Mouse (Mus musculus) kidney, embryonic 15.5 days (tissue): ENCODE measurements at regions not wholly inside any gene's neighbourhood (a gene's known extent, or its start where the extent isn't known, plus 50 kb on each side); places are given as distances from the start of the nearest gene placed in this dataset.
A peak's percentile ranks its signal among the peaks of the same experiment; 100 is the strongest.

Source experiments
- ATAC-seq: fragments of 200-750 bp; cut with Nextera tagmentation; replicated peaks from 2 replicates; pipeline ENCODE4 v1.8.0; 2017; ENCODE audit warnings: moderate TSS enrichment; ENCODE audit not compliant: low FRiP score
- H3K27ac ChIP-seq: fragments of 300-500 bp; sonication (generic); 2 replicates; pipeline ENCODE4 v1.5.1; 2015; ENCODE audit warnings: mild to moderate bottlenecking, inconsistent platforms
- H3K27me3 ChIP-seq: fragments of 300-500 bp; sonication (generic); 2 replicates; pipeline ENCODE4 v1.6.1; 2015; ENCODE audit warnings: inconsistent platforms
- H3K36me3 ChIP-seq: fragments of 300-500 bp; sonication (generic); 2 replicates; pipeline ENCODE4 v1.6.1; 2015; ENCODE audit warnings: inconsistent platforms
- H3K4me1 ChIP-seq: fragments of 300-500 bp; sonication (generic); 2 replicates; pipeline ENCODE4 v1.6.1; 2015; ENCODE audit warnings: inconsistent platforms
- H3K4me2 ChIP-seq: fragments of 300-500 bp; sonication (generic); 2 replicates; pipeline ENCODE4 v1.6.1; 2015; ENCODE audit warnings: moderate library complexity, mild to moderate bottlenecking, inconsistent platforms
- H3K4me3 ChIP-seq: fragments of 300-500 bp; sonication (generic); replicated peaks from 2 replicates; pipeline ENCODE4 v1.5.1; 2015; ENCODE audit warnings: mild to moderate bottlenecking, inconsistent platforms
- H3K9ac ChIP-seq: fragments of 300-500 bp; sonication (generic); 2 replicates; pipeline ENCODE4 v1.6.1; 2015; ENCODE audit warnings: mild to moderate bottlenecking, inconsistent platforms
- H3K9me3 ChIP-seq: fragments of 300-500 bp; sonication (generic); replicated peaks from 2 replicates; pipeline ENCODE4 v1.6.1; 2016; ENCODE audit warnings: inconsistent platforms
- WGBS: fragments of 180-500 bp; shearing (Covaris S2); methylation state at CpG from one replicate; pipeline ENCODE4 v1.1.7; 2015; ENCODE audit warnings: mixed read lengths; 5-methylcytosine and 5-hydroxymethylcytosine counted together

DNA sequence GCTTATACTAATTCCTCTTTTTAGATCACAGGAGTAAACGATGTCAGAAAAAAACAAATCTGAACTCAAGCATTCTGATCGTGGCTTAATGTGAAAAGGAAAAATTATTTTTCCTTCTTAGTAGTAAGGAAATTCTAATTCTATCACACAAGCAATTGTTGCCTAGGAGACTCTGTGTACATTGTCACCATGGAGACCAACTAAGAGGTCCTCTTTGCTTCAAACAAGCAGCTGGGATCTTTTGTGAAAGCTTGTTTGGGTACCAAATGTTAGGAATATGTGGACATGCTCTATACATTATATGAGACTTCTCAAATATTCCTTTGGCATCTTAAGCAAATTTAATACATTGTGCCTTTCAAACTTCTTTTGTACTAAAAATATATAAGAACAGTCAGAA, 345.9 kb upstream of the Atp10a start:
- no peaks in the 10 kb centered on the region for H3K36me3 ChIP-seq
- no peaks in the 10 kb centered on the region for H3K9me3 ChIP-seq
- 86% methylated on average over 2 of the region's 2 CpGs for WGBS
- H3K9ac ChIP-seq = no peak overlapping the region
- ATAC-seq = no peak
- H3K27ac ChIP-seq = no peak overlapping the region
- H3K4me1 ChIP-seq = no peaks in the 10 kb centered on the region
- H3K4me2 ChIP-seq = no peak overlapping the region
- H3K27me3 ChIP-seq = no peaks in the 10 kb centered on the region
- no peak overlapping the region for H3K4me3 ChIP-seq

- H3K27me3 ChIP-seq = no peaks in the 10 kb centered on the region
- ATAC-seq = no peak
- H3K4me1 ChIP-seq = no peaks in the 10 kb centered on the region
- no peak overlapping the region for H3K4me3 ChIP-seq
- WGBS = 16% methylated on average over 1 of the region's 1 CpGs
- no peak overlapping the region for H3K27ac ChIP-seq
- H3K9ac ChIP-seq = no peak overlapping the region
- no peaks in the 10 kb centered on the region for H3K9me3 ChIP-seq
- no peak overlapping the region for H3K4me2 ChIP-seq
- no peaks in the 10 kb centered on the region for H3K36me3 ChIP-seq
Measured at GRCm38 (mm10) chr7:58322381-58322780, 333.6 kb upstream of the Atp10a start.

DNA sequence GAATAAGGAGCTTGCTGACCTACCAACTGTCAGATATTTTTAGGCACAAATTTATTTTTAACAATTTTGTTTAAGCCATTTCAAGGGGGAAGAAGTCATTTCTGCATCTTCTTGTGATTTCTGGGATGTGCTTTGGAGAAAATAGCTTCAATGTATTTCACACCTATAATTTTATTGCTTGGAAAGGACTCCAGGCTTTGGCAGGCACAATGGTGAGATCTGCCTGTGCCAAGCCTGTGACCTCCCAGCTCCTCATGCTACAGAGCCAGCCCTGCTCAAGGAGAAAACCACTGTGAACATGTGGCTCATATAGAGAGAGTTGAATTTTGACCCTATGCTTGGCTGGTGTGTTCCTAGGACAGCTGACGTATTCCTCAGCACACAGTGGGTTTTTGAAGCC, 288.6 kb upstream of the Atp10a start:
- WGBS = 53% methylated on average over 1 of the region's 1 CpGs
- H3K9me3 ChIP-seq = no peaks in the 10 kb centered on the region
- no peak for ATAC-seq
- no peaks in the 10 kb centered on the region for H3K36me3 ChIP-seq
- no peak overlapping the region for H3K4me2 ChIP-seq
- H3K4me3 ChIP-seq = no peak overlapping the region
- H3K27me3 ChIP-seq = no peaks in the 10 kb centered on the region
- H3K27ac ChIP-seq = no peak overlapping the region
- H3K9ac ChIP-seq = no peak overlapping the region
- no peaks in the 10 kb centered on the region for H3K4me1 ChIP-seq

GRCm38 (mm10) chr7:58383401-58383800, 272.6 kb upstream of the Atp10a start:
- Histone ChIP-seq H3K27me3 (no peaks in the 10 kb centered on the region), H3K4me3 (no peak overlapping the region), H3K4me2 (no peak overlapping the region), H3K36me3 (no peaks in the 10 kb centered on the region), H3K4me1 (no peaks in the 10 kb centered on the region), H3K9ac (no peak overlapping the region), H3K27ac (no peak overlapping the region), H3K9me3 (no peaks in the 10 kb centered on the region)
- no peak for ATAC-seq
- 73% methylated on average over 1 of the region's 1 CpGs for WGBS

- Histone ChIP-seq H3K36me3 (no peaks in the 10 kb centered on the region), H3K4me1 (no peaks in the 10 kb centered on the region), H3K9ac (no peak overlapping the region), H3K27ac (no peak overlapping the region), H3K4me3 (no peak overlapping the region), H3K4me2 (no peak overlapping the region), H3K27me3 (no peaks in the 10 kb centered on the region), H3K9me3 (no peaks in the 10 kb centered on the region)
- 63% methylated on average over 1 of the region's 1 CpGs for WGBS
- no peak for ATAC-seq
Measured at GRCm38 (mm10) chr7:58388326-58388725, 267.6 kb upstream of the Atp10a start.

GRCm38 (mm10) chr7:58392391-58393115, 263.4 kb upstream of the Atp10a start:
- Histone ChIP-seq H3K27ac (no peak overlapping the region), H3K9ac (no peak overlapping the region), H3K36me3 (no peaks in the 10 kb centered on the region), H3K4me1 (no peaks in the 10 kb centered on the region), H3K9me3 (no peaks in the 10 kb centered on the region), H3K27me3 (no peaks in the 10 kb centered on the region), H3K4me3 (no peak overlapping the region), H3K4me2 (no peak overlapping the region)
- 79% methylated on average over 4 of the region's 4 CpGs for WGBS
- ATAC-seq = no peak

- Histone ChIP-seq H3K36me3 (no peaks in the 10 kb centered on the region), H3K4me2 (peak overlapping the region; percentile 62), H3K27me3 (no peaks in the 10 kb centered on the region), H3K4me1 (0 out of 2 replicates have a peak, but pooled peaks cover 4% of the 10 kb centered on the region), H3K9me3 (no peaks in the 10 kb centered on the region), H3K9ac (peak overlapping the region; percentile 44), H3K4me3 (peak overlapping the region; percentile 63), H3K27ac (peak overlapping the region; percentile 92)
- ATAC-seq = no peak
- WGBS = 14% methylated on average over 6 of the region's 6 CpGs
Measured at GRCm38 (mm10) chr7:58397992-58398391, 258.0 kb upstream of the Atp10a start.

DNA sequence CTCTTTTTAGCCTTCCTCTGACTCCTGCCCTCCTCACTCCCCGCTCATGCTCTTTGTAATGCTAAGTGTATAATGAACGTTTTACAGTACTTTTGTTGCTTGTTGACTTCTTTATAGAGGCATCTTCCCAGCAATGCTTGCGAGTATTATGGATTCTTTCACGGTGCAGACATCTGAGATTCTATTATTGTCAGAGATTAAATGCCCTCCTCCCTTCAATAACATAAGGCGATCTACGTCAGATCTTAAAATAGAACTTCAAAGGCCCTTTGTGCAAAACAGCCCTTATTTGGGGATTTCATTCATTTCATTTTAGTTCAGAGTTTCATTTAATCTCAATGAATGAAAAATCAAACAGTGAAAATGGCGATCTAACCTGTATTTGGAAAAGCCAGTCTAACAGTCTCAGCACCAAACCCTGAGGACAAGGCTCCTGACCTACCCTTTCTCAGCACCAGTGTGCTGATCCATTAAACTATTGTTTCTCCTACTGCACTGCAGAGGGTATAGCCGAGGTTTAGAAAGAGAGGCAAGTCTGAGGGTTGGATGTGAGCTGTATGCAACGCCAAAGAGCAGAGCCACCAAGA, 257.3 kb upstream of the Atp10a start:
- 1% methylated on average over 9 of the region's 9 CpGs for WGBS
- no peaks in the 10 kb centered on the region for H3K27me3 ChIP-seq
- no peak; the same call in 1 of the 2 replicates for ATAC-seq
- H3K4me1 ChIP-seq = 0 out of 2 replicates have a peak, but pooled peaks cover 4% of the 10 kb centered on the region
- peak overlapping the region; percentile 44 for H3K9ac ChIP-seq
- H3K4me3 ChIP-seq = peak overlapping the region; percentile 63
- H3K36me3 ChIP-seq = no peaks in the 10 kb centered on the region
- peak overlapping the region; percentile 92 for H3K27ac ChIP-seq
- peak overlapping the region; percentile 62 for H3K4me2 ChIP-seq
- no peaks in the 10 kb centered on the region for H3K9me3 ChIP-seq

DNA sequence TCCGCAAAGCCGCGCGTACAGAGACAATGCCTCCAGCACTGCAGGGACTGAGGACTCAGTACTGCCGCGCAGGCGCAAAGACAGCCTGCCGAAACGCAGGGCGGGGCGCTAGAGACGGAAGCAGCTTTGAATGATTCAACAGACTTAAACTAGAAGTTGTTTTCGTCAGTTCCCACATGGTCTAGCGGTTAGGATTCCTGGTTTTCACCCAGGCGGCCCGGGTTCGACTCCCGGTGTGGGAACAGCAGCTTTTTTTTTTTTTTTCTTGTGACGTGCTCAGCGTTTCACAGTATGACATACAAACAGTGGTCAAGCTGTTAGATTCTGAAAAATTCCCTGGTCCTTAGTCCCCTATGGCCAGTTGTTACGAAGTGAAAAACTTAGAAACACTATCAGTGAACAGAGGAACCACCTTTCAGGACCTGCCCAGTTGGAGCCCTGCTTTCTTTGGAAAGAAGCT, 256.8 kb upstream of the Atp10a start:
- Histone ChIP-seq H3K9me3 (no peaks in the 10 kb centered on the region), H3K4me3 (peak overlapping the region; percentile 63), H3K27me3 (no peaks in the 10 kb centered on the region), H3K36me3 (no peaks in the 10 kb centered on the region), H3K4me1 (0 out of 2 replicates have a peak, but pooled peaks cover 4% of the 10 kb centered on the region), H3K27ac (peak overlapping the region; percentile 92), H3K4me2 (peak overlapping the region; percentile 62), H3K9ac (peak overlapping the region; percentile 44)
- WGBS = under 1% methylated on average over 21 of the region's 21 CpGs
- ATAC-seq = peak; percentile 99

DNA sequence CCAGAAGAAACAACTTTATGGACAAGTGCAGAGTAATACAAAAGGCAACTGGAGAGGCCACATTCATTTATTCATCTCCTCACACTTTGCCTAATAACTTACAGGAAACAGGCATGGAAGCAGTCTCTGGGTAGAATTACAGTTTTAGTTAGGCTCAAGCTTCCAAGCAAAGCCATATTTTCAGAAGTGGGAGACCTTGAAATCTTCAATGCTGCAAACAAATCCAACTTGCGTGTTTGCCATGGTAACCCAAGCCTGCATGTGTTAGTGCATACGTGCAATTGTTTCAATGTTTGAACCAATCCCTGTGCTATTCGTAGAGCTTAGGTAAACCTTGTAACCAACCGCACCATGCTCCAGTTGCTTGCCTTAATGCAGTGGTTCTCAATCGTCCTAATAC, 256.3 kb upstream of the Atp10a start:
- no peaks in the 10 kb centered on the region for H3K9me3 ChIP-seq
- no peak for ATAC-seq
- 42% methylated on average over 5 of the region's 5 CpGs for WGBS
- peak overlapping the region; percentile 41 for H3K27ac ChIP-seq
- peak overlapping the region; percentile 63 for H3K4me3 ChIP-seq
- H3K27me3 ChIP-seq = no peaks in the 10 kb centered on the region
- H3K4me1 ChIP-seq = 0 out of 2 replicates have a peak, but pooled peaks cover 4% of the 10 kb centered on the region
- peak overlapping the region; percentile 62 for H3K4me2 ChIP-seq
- no peaks in the 10 kb centered on the region for H3K36me3 ChIP-seq
- peak overlapping the region; percentile 32 for H3K9ac ChIP-seq

- Histone ChIP-seq H3K9ac (no peak overlapping the region), H3K36me3 (no peaks in the 10 kb centered on the region), H3K27ac (no peak overlapping the region), H3K9me3 (no peaks in the 10 kb centered on the region), H3K4me3 (no peak overlapping the region), H3K4me1 (0 out of 2 replicates have a peak, but pooled peaks cover 4% of the 10 kb centered on the region), H3K27me3 (no peaks in the 10 kb centered on the region), H3K4me2 (no peak overlapping the region)
- 76% methylated on average over 1 of the region's 1 CpGs for whole genome bisulfite sequencing
- ATAC-seq = no peak
Measured at GRCm38 (mm10) chr7:58400594-58400993, 255.4 kb upstream of the Atp10a start.

DNA sequence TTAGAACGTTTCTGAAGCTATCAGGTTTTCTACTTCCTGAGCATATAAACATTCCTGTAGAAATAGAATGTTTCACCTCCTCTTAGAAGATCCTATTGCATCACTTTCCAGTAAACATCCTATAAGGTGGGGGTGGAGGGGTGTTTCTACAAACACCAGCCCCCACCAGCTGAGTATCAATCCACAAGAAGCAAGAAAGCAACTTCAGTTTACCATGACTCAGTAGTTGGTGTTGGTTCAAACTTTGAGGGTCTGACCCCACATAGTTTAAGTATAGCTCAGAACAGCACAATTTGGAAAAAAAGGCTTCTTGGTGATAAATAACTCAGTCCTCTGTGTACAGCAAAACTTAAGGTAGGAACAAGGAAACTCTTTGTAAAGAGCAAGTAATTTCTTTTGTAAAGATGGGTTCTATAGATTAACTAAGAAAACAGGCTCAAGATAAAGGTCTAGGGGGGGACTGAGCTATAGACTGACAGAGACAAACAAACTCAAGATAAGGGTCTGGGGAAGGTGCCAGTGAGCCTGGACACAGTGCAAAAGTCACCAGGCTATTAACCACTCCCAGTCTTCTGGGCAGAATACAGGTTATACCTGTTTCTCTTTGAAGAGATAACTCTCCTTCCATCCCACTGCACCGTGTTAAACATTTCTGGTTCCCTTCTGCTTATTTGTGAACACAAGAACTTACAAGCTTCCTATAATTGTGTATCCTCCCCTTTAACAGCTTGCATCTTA, 218.9 kb upstream of the Atp10a start:
- no peak for ATAC-seq

More for the DNA sequence above, 218.9 kb upstream of the Atp10a start:
- Histone ChIP-seq H3K9me3 (no peaks in the 10 kb centered on the region), H3K4me1 (no peaks in the 10 kb centered on the region), H3K27me3 (no peaks in the 10 kb centered on the region), H3K4me3 (no peak overlapping the region), H3K4me2 (no peak overlapping the region), H3K36me3 (no peaks in the 10 kb centered on the region), H3K9ac (no peak overlapping the region), H3K27ac (no peak overlapping the region)
- 59% methylated on average over 2 of the region's 2 CpGs for WGBS
